Mouse (Mus musculus) layer of hippocampus, postnatal 14 days (tissue): ENCODE results near the gene Dcpp1. TPM values are rescaled to one million over a fixed set of nuclear protein-coding genes. Genes with fewer than 3 reads are reported as not detected.
A peak's percentile ranks its signal among the peaks of the same experiment; 100 is the strongest.
"Not testable (repeated sequence)": the region's sequence is repeated elsewhere in the genome, so short reads cannot be mapped to it uniquely, and the experiment has no call there.

Experiments used
- DNase-seq, 2 experiments: peaks; one replicate each; pipeline ENCODE4 v3.0.0; 2021 to 2022; ENCODE audit warnings: low spot score in 2 of 2, mixed read lengths in 1 of 2
- long read RNA-seq, 2 experiments: library from polyadenylated mRNA; stranded (forward); transcript quantifications; one replicate each; pipeline ENCODE4 v2.0.0; 2021
- total RNA-seq, 2 experiments: library from RNA; stranded (reverse); gene quantifications; 2 replicates each; pipeline ENCODE4 v1.2.3; 2021

Dcpp1 gene
- total RNA-seq, result not detected
- long read RNA-seq, experiment 1, result 0 reads
- long read RNA-seq, experiment 2, result 0 reads

- DNase-seq, result not testable (repeated sequence)
These were observed at the start of gene Dcpp1, which contains the start of gene Dcpp2 for GRCm38 (mm10) chr17:23880576-23880975. Gene Dcpp1 (plus strand): TSS chr17:23880876. Gene Dcpp2 (plus strand): TSS chr17:23880880.

DNA sequence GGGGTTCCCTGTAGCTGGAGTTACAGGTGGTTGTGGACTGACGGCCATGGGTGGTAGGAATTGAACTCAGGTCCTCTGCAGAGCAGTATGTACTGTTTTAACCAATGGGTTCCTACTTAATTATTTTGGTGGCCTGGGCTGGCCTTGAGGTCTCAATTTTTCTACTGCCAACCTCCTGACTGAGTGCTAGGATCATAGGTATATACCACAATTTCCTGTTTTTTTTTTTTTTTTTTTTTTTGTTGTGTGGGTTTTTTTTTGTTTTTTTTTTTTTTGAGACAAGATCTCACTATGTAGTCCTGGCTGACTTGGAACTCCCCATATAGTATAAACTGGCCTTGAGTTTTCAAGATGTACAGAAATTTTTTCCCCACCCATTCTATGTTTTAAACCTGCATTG, 49.5 kb upstream of the Dcpp1 start:
- no peak for DNase-seq

GRCm38 (mm10) chr17:23836006-23836575, 44.6 kb upstream of the Dcpp1 start, which contains the start of gene Prss33:
Gene Prss33 (minus strand): TSS chr17:23836056.
- DNase-seq, result no peak

GRCm38 (mm10) chr17:23841145-23841544, 39.5 kb upstream of the Dcpp1 start:
- DNase-seq, result peak in 1 of 2 experiments; percentile 66

- no peak for DNase-seq
These were observed 37.4 kb upstream of the Dcpp1 start for GRCm38 (mm10) chr17:23843141-23843811.

- no peak for DNase-seq
These were observed 36.8 kb upstream of the Dcpp1 start, which contains the start of the genes Prss32 and Prss41 for GRCm38 (mm10) chr17:23843812-23844273. Gene Prss32 (plus strand): TSS chr17:23843855. Gene Prss41 (minus strand): TSS chr17:23844172.

- DNase-seq, result no peak
These were observed 30.6 kb upstream of the Dcpp1 start for GRCm38 (mm10) chr17:23850028-23850427.

GRCm38 (mm10) chr17:23850853-23851749, 29.6 kb upstream of the Dcpp1 start:
- peak; percentile 56 to 67 for DNase-seq

DNA sequence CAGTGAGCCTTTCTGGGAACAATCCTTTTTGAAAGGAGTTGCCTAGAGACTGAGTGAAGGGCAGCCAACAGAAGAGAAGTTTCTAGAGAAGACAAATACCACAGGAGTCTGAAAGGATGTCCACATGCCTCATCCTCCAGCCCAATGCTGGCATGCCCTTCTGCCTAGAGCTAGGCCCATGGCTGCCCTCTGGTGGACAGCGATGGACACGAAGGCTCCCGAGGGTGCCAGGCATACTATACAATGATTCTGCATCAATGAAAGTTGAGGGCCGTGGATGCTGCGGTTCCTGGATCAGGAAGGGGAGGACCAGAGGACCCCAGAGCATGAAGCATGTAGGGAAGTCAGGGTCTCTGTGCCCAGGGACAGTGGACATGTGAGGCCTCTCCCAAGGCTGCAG, 27.4 kb upstream of the Dcpp1 start:
- DNase-seq, result peak in 1 of 2 experiments; percentile 36

DNA sequence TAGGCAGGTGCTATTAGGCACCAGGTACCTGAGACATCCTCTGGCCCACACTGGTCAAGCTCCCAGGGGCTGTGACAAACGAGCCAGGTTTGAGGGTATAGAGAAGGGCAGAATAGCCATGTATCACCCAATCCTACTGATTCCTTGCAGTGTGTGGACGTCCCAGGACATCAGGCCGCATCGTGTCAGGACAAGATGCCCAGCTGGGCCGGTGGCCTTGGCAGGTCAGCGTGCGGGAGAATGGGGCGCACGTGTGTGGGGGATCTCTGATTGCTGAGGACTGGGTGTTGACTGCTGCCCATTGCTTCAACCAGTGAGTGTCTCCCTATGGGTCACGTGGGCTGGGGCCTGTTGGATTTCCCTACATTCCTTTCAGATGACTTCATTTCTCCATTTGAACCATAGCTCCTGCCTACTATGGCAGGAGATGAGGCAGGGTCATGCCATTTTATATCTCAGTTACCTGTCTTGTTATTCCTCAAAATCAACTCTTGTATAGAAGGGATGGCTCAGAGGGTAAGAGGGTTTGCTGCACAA, 26.4 kb upstream of the Dcpp1 start:
- DNase-seq, result no peak

GRCm38 (mm10) chr17:23857193-23857592, 23.5 kb upstream of the Dcpp1 start:
- no peak for DNase-seq

DNA sequence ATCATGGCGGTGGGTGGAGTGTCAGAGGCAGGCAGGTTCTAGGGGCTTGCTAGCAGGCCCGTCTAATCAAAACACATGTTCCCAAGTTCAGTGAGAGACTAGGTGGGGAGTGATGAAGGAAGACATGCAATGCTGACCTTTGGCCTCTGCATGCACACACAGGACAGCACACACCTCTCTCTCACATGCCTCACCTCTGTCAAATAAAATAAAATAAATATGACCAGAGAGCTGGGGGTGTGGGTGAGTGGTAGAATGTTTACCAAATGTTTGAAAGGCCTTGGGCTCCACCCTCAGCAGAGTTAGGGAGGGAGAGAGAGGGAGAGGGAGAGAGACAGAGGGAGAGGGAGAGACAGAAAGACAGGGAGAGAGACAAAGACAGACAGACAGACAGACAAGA, 22.8 kb upstream of the Dcpp1 start:
- no peak for DNase-seq

DNA sequence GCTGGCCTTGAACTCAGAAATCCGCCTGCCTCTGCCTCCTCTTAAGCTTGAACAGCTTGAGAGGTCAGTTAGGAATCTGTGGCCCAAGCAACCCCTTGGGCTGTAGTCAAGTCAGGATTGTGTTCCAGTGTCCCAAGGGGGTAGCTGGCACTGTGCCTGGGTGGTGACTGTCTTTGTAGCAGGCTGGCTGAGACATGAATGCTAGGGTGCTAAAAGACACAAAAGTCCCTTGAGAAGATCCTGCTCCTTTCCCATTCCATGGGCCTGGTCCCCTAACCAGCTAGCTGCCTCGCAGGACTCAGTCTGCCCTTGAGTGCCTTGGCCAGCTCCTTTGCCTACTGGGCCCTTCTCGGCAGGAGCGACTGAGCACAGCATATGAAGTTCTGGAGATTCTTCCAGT, 17.8 kb upstream of the Dcpp1 start:
- DNase-seq, result no peak

GRCm38 (mm10) chr17:23867756-23868155, 12.9 kb upstream of the Dcpp1 start, which contains the start of gene Prss21:
Gene Prss21 (plus strand): TSS chr17:23868056.
- DNase-seq, result no peak

- no peak for DNase-seq
These were observed 12.2 kb upstream of the Dcpp1 start for GRCm38 (mm10) chr17:23868513-23868912.

DNA sequence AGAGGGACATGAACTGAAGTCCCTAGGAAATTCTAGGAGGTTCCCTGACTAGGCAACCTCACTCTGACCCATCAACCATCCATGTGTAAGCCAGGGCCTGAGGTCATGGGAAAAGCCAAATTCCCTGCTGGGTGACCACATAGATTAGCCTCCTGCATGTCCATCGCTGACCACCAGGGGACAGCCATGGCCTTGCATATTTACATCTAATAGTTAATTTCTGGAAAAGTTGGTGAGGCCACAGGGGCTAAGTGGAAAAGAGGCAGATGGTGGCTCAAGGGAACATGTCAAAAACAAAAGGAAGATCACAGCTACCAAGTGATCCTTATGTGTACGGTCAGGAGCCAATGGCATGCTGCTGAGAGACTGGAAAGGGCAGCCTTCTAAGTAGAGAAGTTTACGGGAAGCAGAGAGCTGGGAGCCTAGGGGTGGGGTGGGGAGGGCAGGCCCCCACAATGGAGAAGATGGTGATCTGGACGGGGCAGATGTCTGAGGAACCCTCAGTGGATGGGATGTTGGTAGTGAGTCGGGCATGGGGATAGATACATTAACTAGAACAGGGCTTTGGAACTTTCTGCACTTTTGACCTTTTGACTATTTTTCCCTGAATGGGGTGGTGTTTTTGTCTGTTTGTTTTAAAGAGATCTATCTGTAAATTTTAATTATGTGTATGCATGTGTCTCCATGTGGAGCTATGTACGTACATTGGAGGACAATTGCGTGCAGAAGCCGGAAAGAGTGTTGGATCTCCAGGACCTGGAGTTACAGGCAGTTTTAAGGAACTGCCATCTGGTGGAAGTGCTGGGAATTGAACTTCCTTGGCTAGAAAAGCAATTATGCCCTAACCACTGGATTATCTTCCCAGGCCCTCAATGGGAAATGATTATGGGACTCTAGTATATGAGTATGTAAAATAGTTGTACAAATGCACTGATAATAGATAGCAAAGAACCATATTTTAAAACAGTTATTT, 6.5 kb upstream of the Dcpp1 start:
- DNase-seq, result peak in 1 of 2 experiments; percentile 25

GRCm38 (mm10) chr17:23876741-23877140, 3.9 kb upstream of the Dcpp1 start:
- peak; percentile 20 to 54 for DNase-seq

DNA sequence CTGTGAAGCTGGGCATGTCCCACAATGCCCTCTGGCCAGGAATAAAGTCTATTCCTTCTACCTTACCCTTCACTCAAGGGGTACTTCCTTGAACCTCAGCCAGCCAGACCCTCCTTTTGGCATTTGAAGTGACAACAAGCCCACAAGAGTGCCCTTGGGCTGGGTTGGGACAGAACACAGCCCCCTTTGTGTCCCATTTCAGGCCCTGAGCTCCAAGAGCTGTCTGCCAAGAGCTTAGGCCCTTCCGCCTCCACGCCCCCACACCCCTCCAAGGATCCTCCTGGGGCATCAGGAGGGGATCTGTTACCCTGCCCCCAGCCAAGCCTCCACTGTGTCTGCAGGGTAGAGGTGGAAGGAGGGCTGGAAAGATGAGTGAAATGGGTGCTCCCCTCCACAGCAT, 3.5 kb upstream of the Dcpp1 start:
- DNase-seq, result peak; percentile 18 to 22

DNA sequence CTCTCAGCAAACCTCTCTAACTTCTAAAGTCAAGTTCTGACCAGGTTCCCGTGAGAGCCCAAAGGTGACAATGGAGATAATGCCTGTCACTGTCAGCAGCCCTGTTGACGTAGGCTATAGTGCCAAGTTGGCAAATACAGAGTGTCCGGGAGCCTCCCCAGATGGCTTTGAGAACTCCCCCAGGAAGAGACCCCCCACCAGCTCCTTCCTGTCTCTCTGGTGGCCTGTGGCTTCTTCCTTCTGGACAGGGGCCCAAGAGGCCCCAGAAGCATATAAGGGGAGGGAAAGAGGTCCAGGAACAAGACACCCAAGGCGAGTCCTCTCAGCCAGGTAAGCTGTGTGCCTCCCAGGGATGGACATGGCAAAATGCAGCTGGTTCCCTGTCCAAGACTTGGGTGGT, 36.5 kb downstream of the Dcpp1 start, which contains the start of gene Dcpp3:
Gene Dcpp3 (plus strand): TSS at position 301 of the 400 bp plus-strand sequence.
- not testable (repeated sequence) for DNase-seq

DNA sequence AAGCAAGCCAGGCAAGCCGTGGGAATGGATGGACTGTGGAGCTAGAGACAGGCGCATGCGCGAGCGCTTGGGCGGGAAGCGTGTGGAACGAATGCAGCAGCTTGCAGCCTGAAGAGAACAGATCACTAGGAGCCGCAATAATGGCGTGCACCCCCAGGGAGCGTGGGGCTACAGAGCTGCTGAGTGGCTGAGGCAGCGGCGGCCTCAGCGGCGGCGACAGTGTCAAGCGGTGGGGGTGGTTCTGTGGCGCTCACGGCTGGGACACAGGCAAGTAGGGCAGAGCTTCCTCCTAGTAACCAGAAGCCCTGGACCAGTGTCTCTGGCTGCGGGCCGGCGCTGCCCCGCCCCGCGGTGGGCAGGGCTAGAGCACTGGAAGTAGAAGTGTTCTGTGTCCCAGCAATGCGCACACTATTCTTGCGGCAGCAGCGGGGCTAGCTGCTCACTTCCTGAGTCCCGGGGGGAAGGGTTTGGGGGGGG, 43.9 kb downstream of the Dcpp1 start:
- peak; percentile 87 to 93 for DNase-seq
